Mouse (Mus musculus) embryo, embryonic 11.5 days (tissue): Measurements from ENCODE around the gene Olfr1162.
"Not testable (repeated sequence)": the region's sequence is repeated elsewhere in the genome, so short reads cannot be mapped to it uniquely, and the experiment has no call there.

ENCODE experiments used
- DNase-seq: peaks from one replicate; pipeline ENCODE4 v3.0.0-alpha.2; 2012; ENCODE audit warnings: low read depth, low spot score

The Olfr1162 gene

GRCm38 (mm10) chr2:88051029-88051428 lies at the start of gene Olfr1162:
Gene Olfr1162, minus strand, starts transcription at chr2:88051129.
- DNase-seq, result no peak

DNA sequence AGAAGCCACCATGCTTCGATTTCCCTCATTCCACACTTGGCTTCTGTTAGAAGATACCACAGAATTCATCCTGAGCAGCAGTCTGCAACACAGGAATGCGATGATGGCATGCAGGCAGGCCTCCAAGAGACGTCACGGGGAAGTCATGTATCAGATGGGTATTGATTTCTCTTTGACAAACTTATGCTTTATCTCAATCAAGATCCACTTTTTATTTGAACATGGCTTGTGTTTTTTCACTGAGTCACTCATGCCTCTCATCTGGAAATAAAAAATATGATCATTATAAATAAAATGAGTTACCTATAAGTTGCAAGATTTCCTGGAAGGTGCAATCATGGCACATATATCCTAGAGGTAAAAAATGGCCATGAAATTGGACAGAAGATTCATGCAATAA lies 42.9 kb upstream of the Olfr1162 start, which contains the start of gene Olfr1164:
Gene Olfr1164 (minus strand): TSS at position 101 of the 400 bp plus-strand sequence.
- DNase-seq, result no peak

GRCm38 (mm10) chr2:88071730-88072129 lies 20.8 kb upstream of the Olfr1162 start, which contains the start of gene Olfr1163:
Gene Olfr1163, minus strand, starts transcription at chr2:88071830.
- DNase-seq, result no peak

GRCm38 (mm10) chr2:88063587-88063986 lies 12.7 kb upstream of the Olfr1162 start:
- no peak for DNase-seq

GRCm38 (mm10) chr2:88037599-88037998 lies 13.3 kb downstream of the Olfr1162 start, which contains the start of gene Olfr73:
Gene Olfr73, minus strand, starts transcription at chr2:88037699.
- no peak for DNase-seq

- DNase-seq, result not testable (repeated sequence)
These were observed 28.5 kb downstream of the Olfr1162 start, which contains the start of gene Olfr1161 for GRCm38 (mm10) chr2:88022474-88022873. Gene Olfr1161, plus strand, starts transcription at chr2:88022774.

DNA sequence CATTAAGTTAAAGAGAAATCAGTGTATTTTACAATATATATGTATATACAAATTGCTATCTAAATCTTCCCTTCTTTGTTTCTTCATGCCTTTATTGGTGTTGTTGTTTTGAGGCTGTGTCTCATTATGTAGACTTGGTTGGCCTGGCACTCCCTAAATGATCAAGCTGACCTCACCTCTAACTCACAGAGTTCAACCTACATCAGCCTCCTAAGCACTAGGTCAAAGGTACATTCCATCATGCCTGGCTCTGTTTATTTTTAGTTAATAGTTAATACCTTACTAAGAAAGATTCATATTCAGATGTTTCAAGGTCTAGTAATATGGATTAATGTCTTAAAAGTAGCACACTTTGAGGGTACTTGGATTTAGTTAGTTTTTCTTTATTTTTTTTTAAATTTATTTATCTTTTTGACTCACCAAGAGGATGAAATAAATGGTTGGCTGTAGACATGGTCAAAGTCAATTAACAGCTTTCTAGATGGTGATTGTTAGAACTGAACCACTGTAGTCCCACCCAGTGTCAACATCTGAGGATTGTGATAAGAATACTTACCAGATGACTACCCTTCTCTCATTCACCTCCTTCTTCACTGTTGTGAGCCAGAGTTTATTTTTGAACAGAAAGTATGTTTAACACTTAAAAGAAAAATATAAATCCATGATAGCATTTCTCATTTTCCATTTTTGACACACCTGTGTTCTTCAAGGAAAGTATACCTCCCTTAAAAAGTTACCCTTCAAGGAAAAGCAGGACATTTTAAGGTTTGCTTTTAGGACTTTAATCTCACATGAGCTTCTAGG lies 43.2 kb downstream of the Olfr1162 start, which contains the start of gene Olfr1160:
Gene Olfr1160 (minus strand): TSS at position 754 of the 804 bp plus-strand sequence.
- no peak for DNase-seq
